Mouse (Mus musculus): Measurements from ENCODE around the gene Ndufaf2. TPM values are rescaled to one million over a fixed set of nuclear protein-coding genes. Genes with fewer than 3 reads are reported as not detected.

Ndufaf2 gene
- polyA plus RNA-seq, 1 experiment: 0.84 TPM

DNA sequence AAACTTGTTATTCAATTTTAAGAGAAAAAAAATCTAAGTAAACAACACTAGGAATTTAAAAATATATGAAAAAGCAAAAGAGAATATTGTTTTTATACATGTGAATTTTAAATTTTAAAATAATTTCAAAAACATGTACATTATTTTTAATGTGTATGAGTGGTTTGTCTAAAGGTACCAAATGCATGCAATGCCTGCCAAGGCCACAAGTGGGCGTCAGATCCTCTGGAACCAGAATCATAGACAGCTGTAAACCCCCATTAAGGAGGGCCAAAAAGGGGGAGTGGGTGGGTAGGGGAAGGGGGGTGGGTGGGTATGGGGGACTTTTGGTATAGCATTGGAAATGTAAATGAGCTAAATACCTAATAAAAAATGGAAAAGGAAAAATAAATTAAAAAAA, 31.3 kb downstream of the Ndufaf2 start:
- Histone ChIP-seq H3K4me1 (ENCODE audit: control insufficient read depth, insufficient read depth, insufficient read length, low read length) (no peaks in the 10 kb centered on the region), H3K36me3 (ENCODE audit: control insufficient read depth, insufficient read depth, low read length) (no peaks in the 10 kb centered on the region), H3K4me3 (ENCODE audit: low read depth, low read length) (no peak overlapping the region), H3K27ac (ENCODE audit: insufficient read depth, low read depth, low read length) (no peak overlapping the region), H3K27me3 (ENCODE audit: control insufficient read depth, insufficient read depth, low read length) (no peaks in the 10 kb centered on the region)
- WGBS: 0% methylated on average over 1 of the region's 1 CpGs
- TF ChIP-seq POLR2A (IDR thresholded peaks at IDR 0.05; ENCODE audit: low read depth, low read length): no peak
- peak; percentile 40; the same call in 1 of the 2 replicates for TF ChIP-seq CTCF (IDR thresholded peaks at IDR 0.05; ENCODE audit: extremely low read depth, insufficient read length, insufficient replicate concordance, low read depth, low read length)

DNA sequence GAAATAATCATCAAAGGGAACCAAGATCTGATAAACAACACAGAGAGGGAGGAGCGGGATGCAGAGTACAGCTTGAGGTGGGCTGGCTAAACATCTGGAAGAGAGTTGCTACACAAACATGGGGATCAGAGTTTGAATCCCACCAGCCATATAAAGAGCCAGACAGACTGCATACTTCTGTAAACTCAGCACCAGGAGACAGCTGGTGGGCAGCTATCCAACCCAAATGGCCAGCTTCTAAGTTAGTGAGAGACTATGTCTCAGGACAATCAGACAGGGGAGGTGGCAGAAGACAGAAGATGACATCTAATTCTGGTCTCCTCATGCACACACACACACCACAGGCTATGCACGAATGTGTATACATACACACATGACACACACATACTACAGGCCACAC, 32.2 kb downstream of the Ndufaf2 start:
- TF ChIP-seq CTCF (IDR thresholded peaks at IDR 0.05; ENCODE audit: extremely low read depth, insufficient read length, insufficient replicate concordance, low read depth, low read length) (no peak), POLR2A (IDR thresholded peaks at IDR 0.05; ENCODE audit: low read depth, low read length) (no peak)
- Histone ChIP-seq H3K27ac (ENCODE audit: insufficient read depth, low read depth, low read length) (no peak overlapping the region), H3K27me3 (ENCODE audit: control insufficient read depth, insufficient read depth, low read length) (no peaks in the 10 kb centered on the region), H3K36me3 (ENCODE audit: control insufficient read depth, insufficient read depth, low read length) (no peaks in the 10 kb centered on the region), H3K4me1 (ENCODE audit: control insufficient read depth, insufficient read depth, insufficient read length, low read length) (no peaks in the 10 kb centered on the region), H3K4me3 (ENCODE audit: low read depth, low read length) (no peak overlapping the region)
- 89% methylated on average over 2 of the region's 2 CpGs for WGBS

DNA sequence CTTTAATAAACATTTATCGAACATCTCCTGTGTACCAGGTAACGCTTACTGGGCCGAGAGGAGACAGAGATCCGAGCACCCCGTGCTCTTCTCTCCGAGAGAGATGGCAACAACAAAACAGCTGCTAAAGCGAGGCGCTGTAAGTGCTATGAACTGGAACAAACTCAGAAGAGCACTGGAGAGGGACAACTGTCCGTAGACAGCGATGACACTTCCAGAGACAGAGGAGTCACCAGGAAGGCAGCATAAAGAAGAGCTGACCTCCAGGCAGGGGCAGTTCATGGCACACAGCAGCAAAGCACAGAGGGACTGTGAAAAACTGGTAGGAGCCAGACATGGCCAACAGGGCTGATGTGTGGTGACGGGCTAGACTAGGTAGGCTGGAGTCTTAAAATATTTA, 34.3 kb downstream of the Ndufaf2 start:
- WGBS: 91% methylated on average over 11 of the region's 11 CpGs
- Histone ChIP-seq H3K27ac (ENCODE audit: insufficient read depth, low read depth, low read length) (no peak overlapping the region), H3K27me3 (ENCODE audit: control insufficient read depth, insufficient read depth, low read length) (no peaks in the 10 kb centered on the region), H3K4me1 (ENCODE audit: control insufficient read depth, insufficient read depth, insufficient read length, low read length) (no peaks in the 10 kb centered on the region), H3K4me3 (ENCODE audit: low read depth, low read length) (no peak overlapping the region), H3K36me3 (ENCODE audit: control insufficient read depth, insufficient read depth, low read length) (no peaks in the 10 kb centered on the region)
- TF ChIP-seq CTCF (IDR thresholded peaks at IDR 0.05; ENCODE audit: extremely low read depth, insufficient read length, insufficient replicate concordance, low read depth, low read length): no peak
- TF ChIP-seq POLR2A (IDR thresholded peaks at IDR 0.05; ENCODE audit: low read depth, low read length): no peak

DNA sequence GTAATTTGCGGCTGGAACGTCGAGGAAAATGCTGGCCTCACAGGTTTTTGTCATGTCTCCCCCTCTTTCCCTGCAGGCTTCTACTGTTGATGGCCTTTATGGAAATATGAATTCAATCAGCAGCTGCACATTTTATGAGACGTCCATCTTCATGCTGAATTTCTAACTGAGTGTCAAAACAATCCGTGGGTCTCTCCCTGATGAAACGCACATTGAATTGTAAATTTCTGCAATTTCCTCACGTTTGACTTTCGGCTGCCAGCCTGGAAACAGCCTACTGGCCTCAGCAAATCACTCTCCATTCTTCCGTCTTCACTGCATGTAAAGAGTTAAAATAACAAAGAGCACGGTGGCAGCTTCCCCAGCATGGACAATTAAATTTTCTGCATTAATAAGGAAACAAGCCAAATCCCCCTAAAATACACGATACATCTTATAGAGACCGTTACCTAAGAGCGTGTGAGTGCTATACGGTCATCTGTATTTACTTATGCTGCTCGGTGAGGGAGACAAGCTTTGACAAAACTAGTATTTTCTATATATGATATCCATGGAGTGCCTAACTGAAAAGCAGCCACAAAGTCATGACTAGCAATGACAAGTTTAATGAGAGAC, 35.2 kb downstream of the Ndufaf2 start:
- WGBS: 82% methylated on average over 15 of the region's 15 CpGs
- no peak overlapping the region for H3K4me3 ChIP-seq (ENCODE audit: low read depth, low read length)
- TF ChIP-seq CTCF (IDR thresholded peaks at IDR 0.05; ENCODE audit: extremely low read depth, insufficient read length, insufficient replicate concordance, low read depth, low read length): no peak
- TF ChIP-seq POLR2A (IDR thresholded peaks at IDR 0.05; ENCODE audit: low read depth, low read length): no peak

DNA sequence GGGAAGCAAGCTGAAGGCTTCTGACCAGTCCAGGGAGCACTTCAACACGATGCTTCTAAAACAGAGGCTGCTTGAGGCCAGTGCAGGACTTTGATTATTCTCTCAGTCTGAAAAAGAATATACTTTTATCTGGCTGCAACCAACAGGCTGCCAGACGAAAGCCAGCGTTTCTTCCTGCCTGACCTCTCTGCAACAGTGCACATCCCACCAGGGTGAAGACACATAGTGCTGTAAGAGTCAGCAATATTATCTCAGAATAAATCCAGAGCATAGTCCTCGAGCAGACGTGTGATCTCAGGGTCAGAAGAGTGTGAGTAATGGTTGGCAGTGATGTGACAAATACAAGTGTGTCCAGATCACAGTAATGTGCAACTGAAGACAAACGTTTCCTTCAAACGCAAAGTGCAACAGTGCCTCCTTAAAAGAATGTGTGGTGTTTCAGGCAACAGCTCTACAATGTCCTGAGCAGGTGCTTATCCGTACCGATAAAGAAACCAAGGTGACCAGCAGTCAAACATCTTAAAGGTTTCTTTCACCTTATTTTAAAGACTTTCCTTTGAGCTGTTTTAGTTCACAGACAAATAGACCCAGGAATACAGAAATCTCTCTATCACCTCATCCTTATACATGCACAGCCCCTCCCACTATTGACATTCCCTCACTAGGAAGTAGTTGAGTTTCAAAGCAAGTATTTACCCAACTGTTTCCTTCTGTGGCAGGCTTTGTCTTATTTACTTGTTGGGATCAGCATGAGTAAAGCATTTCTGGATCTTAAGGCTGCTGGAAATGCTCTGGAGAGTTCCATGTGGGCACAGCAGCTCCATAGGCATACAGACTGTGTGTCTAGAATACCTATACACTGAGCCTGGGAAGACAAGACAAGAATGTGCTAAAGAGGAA, 38.8 kb downstream of the Ndufaf2 start:
- no peak overlapping the region for H3K27ac ChIP-seq (ENCODE audit: insufficient read depth, low read depth, low read length)
- no peaks in the 10 kb centered on the region for H3K36me3 ChIP-seq (ENCODE audit: control insufficient read depth, insufficient read depth, low read length)
- 51% methylated on average over 9 of the region's 9 CpGs for WGBS
- H3K4me3 ChIP-seq (ENCODE audit: low read depth, low read length): no peak overlapping the region
- H3K27me3 ChIP-seq (ENCODE audit: control insufficient read depth, insufficient read depth, low read length): no peaks in the 10 kb centered on the region
- TF ChIP-seq CTCF (IDR thresholded peaks at IDR 0.05; ENCODE audit: extremely low read depth, insufficient read length, insufficient replicate concordance, low read depth, low read length) (no peak), POLR2A (IDR thresholded peaks at IDR 0.05; ENCODE audit: low read depth, low read length) (no peak)
- no peaks in the 10 kb centered on the region for H3K4me1 ChIP-seq (ENCODE audit: control insufficient read depth, insufficient read depth, insufficient read length, low read length)

More for the DNA sequence above, 35.2 kb downstream of the Ndufaf2 start:
- H3K27ac ChIP-seq (ENCODE audit: insufficient read depth, low read depth, low read length): no peak overlapping the region
- no peaks in the 10 kb centered on the region for H3K36me3 ChIP-seq (ENCODE audit: control insufficient read depth, insufficient read depth, low read length)
- no peaks in the 10 kb centered on the region for H3K27me3 ChIP-seq (ENCODE audit: control insufficient read depth, insufficient read depth, low read length)
- no peaks in the 10 kb centered on the region for H3K4me1 ChIP-seq (ENCODE audit: control insufficient read depth, insufficient read depth, insufficient read length, low read length)

DNA sequence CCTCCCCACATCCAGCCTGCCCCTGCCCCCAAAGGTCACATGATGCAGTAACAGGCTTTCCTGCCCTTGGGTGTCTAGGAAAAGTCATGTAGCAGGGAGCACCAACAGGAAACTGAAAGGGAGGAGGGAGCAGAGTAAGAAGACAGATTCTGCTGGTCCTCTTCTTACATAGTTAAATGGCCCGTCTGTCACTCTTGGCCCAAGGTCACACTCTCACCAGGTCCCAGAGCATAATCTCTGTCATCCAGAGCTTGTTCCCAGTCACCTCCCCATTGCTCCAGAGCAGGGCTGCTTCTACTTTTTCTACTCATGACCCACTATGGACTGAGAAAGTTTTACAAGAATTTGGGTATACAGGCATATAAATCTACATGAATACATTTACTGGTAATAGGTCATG, 40.2 kb downstream of the Ndufaf2 start:
- WGBS: 78% methylated on average over 1 of the region's 1 CpGs
- Histone ChIP-seq H3K4me3 (ENCODE audit: low read depth, low read length) (no peak overlapping the region), H3K36me3 (ENCODE audit: control insufficient read depth, insufficient read depth, low read length) (no peaks in the 10 kb centered on the region), H3K27ac (ENCODE audit: insufficient read depth, low read depth, low read length) (no peak overlapping the region), H3K4me1 (ENCODE audit: control insufficient read depth, insufficient read depth, insufficient read length, low read length) (no peaks in the 10 kb centered on the region), H3K27me3 (ENCODE audit: control insufficient read depth, insufficient read depth, low read length) (no peaks in the 10 kb centered on the region)
- no peak for TF ChIP-seq CTCF (IDR thresholded peaks at IDR 0.05; ENCODE audit: extremely low read depth, insufficient read length, insufficient replicate concordance, low read depth, low read length)
- TF ChIP-seq POLR2A (IDR thresholded peaks at IDR 0.05; ENCODE audit: low read depth, low read length): no peak

DNA sequence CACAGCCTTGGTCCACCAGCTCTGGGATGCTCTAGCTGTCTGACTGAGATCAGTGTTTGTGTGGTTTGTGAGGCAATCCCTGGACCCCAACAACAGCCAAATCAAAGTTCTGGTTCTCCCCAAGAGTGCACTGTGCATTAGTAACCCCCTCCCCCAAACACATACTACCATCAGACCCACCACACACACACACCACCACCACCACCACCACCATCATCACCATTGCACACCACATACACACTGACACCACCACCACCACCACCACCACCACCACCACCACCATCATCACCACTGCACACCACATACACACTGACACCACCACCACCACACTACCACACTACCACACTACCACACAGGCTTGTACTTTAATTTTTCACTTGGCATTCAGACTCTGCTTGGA, 40.8 kb downstream of the Ndufaf2 start:
- Histone ChIP-seq H3K27me3 (ENCODE audit: control insufficient read depth, insufficient read depth, low read length) (no peaks in the 10 kb centered on the region), H3K27ac (ENCODE audit: insufficient read depth, low read depth, low read length) (no peak overlapping the region), H3K4me1 (ENCODE audit: control insufficient read depth, insufficient read depth, insufficient read length, low read length) (no peaks in the 10 kb centered on the region), H3K4me3 (ENCODE audit: low read depth, low read length) (no peak overlapping the region), H3K36me3 (ENCODE audit: control insufficient read depth, insufficient read depth, low read length) (no peaks in the 10 kb centered on the region)
- TF ChIP-seq POLR2A (IDR thresholded peaks at IDR 0.05; ENCODE audit: low read depth, low read length): no peak
- no peak for TF ChIP-seq CTCF (IDR thresholded peaks at IDR 0.05; ENCODE audit: extremely low read depth, insufficient read length, insufficient replicate concordance, low read depth, low read length)

All from small intestine, adult 2 months (tissue).